Comparison of ENCODE assay signal across 8 mouse cellular contexts in genomic region chr14:118551725-118552285, GRCm38 (mm10).
DNase-seq lines count a peak whose midpoint lies in the region; ATAC-seq and TF ChIP-seq lines count a peak whose summit lies in the region.

No protein-coding gene starts in this region.

- no peak for TF ChIP-seq POLR2A in liver, adult 2 months (IDR thresholded peaks at IDR 0.05; ENCODE audit: extremely low read depth, insufficient read depth, low read length)

- peak overlapping the region; percentile 13; the same call in 1 of the 2 replicates for H3K9ac ChIP-seq in forebrain, embryonic 11.5 days (ENCODE audit: low read length)
- 0 out of 2 replicates have a peak overlapping the region, but pooled peaks have one; percentile 42 for H3K9ac ChIP-seq in hindbrain, embryonic 12.5 days
- H3K9ac ChIP-seq in liver, adult 2 months (ENCODE audit: low read depth, low read length): no peak overlapping the region
- H3K9ac ChIP-seq in neural tube, embryonic 11.5 days (ENCODE audit: low read length): peak overlapping the region; percentile 43; the same call in 1 of the 2 replicates

- no peaks in the 10 kb centered on the region for H3K9me3 ChIP-seq in forebrain, embryonic 11.5 days (ENCODE audit: control insufficient read depth, low read length)
- no peaks in the 10 kb centered on the region for H3K9me3 ChIP-seq in hindbrain, embryonic 12.5 days (replicated peaks)
- no peaks in the 10 kb centered on the region for H3K9me3 ChIP-seq in neural tube, embryonic 11.5 days (ENCODE audit: control insufficient read depth, low read length)

- H3K36me3 ChIP-seq in forebrain, embryonic 11.5 days (ENCODE audit: control insufficient read depth, insufficient read depth, low read length): no peaks in the 10 kb centered on the region
- no peaks in the 10 kb centered on the region for H3K36me3 ChIP-seq in hindbrain, embryonic 12.5 days
- H3K36me3 ChIP-seq in liver, adult 2 months (ENCODE audit: control insufficient read depth, insufficient read depth, low read length): no peaks in the 10 kb centered on the region
- no peaks in the 10 kb centered on the region for H3K36me3 ChIP-seq in neural tube, embryonic 11.5 days (ENCODE audit: control insufficient read depth, insufficient read depth, low read length)

- DNase-seq in adrenal gland, adult 2 months: peak; percentile 28
- no peak for DNase-seq in adrenal gland, adult 18-20 months (ENCODE audit: low spot score in 2 of 2)
- DNase-seq in T-cell, adult 2 months (ENCODE audit: low spot score): peak; percentile 2
- peak; percentile 75 for DNase-seq in forebrain, embryonic 11.5 days (ENCODE audit: low spot score)
- DNase-seq in liver, adult 2 months (ENCODE audit: extremely low read depth, low read depth, low spot score): no peak
- peak; percentile 65 for DNase-seq in neural tube, embryonic 11.5 days (ENCODE audit: low spot score)
- DNase-seq in gastrocnemius, adult 8-10 months (ENCODE audit: low spot score in 2 of 2): no peak

- 11% methylated on average over 24 of the region's 24 CpGs for WGBS in forebrain, embryonic 11.5 days
- WGBS in hindbrain, embryonic 12.5 days: 12% methylated on average over 24 of the region's 24 CpGs
- WGBS in liver, adult 2 months: 20% methylated on average over 24 of the region's 24 CpGs
- 22% methylated on average over 24 of the region's 24 CpGs for WGBS in neural tube, embryonic 11.5 days

- no peaks in the 10 kb centered on the region for H3K79me2 ChIP-seq in liver, adult 2 months (ENCODE audit: control insufficient read depth, insufficient read depth, low read length)

- peak overlapping the region; percentile 43 for H3K4me2 ChIP-seq in forebrain, embryonic 11.5 days (ENCODE audit: low read depth, low read length, severe bottlenecking)
- peak overlapping the region; percentile 49 for H3K4me2 ChIP-seq in hindbrain, embryonic 12.5 days (replicated peaks)
- H3K4me2 ChIP-seq in neural tube, embryonic 11.5 days (ENCODE audit: low read depth): peak overlapping the region; percentile 33

- no peak overlapping the region for H3K27ac ChIP-seq in forebrain, embryonic 11.5 days (ENCODE audit: low read depth, low read length)
- no peak overlapping the region for H3K27ac ChIP-seq in hindbrain, embryonic 12.5 days
- peak overlapping the region; percentile 39 for H3K27ac ChIP-seq in liver, adult 2 months (replicated peaks; ENCODE audit: insufficient read depth, low read depth, low read length)
- no peak overlapping the region for H3K27ac ChIP-seq in neural tube, embryonic 11.5 days (ENCODE audit: low read depth, low read length)

- peaks cover 10% of the 10 kb centered on the region; the same call in 1 of the 2 replicates for H3K4me1 ChIP-seq in forebrain, embryonic 11.5 days (replicated peaks; ENCODE audit: control insufficient read depth, insufficient read depth, low read length)
- H3K4me1 ChIP-seq in hindbrain, embryonic 12.5 days: peaks cover 18% of the 10 kb centered on the region
- H3K4me1 ChIP-seq in liver, adult 2 months (ENCODE audit: control insufficient read depth, insufficient read depth, low read length): 0 out of 2 replicates have a peak, but pooled peaks cover 2% of the 10 kb centered on the region
- peaks cover 3% of the 10 kb centered on the region; the same call in 1 of the 2 replicates for H3K4me1 ChIP-seq in neural tube, embryonic 11.5 days (ENCODE audit: control insufficient read depth, insufficient read depth, low read length)

- ATAC-seq in forebrain, embryonic 11.5 days (replicated peaks; ENCODE audit: low FRiP score): peak; percentile 82
- peak; percentile 80 for ATAC-seq in hindbrain, embryonic 12.5 days (ENCODE audit: low FRiP score)
- ATAC-seq in neural tube, embryonic 11.5 days (ENCODE audit: insufficient read depth, low FRiP score, low TSS enrichment): peak; percentile 67; the same call in 1 of the 2 replicates

- no peaks in the 10 kb centered on the region for H3K27me3 ChIP-seq in forebrain, embryonic 11.5 days (ENCODE audit: control insufficient read depth, insufficient read depth, low read length)
- H3K27me3 ChIP-seq in hindbrain, embryonic 12.5 days: peaks cover 2% of the 10 kb centered on the region; the same call in 1 of the 2 replicates
- no peaks in the 10 kb centered on the region for H3K27me3 ChIP-seq in liver, adult 2 months (ENCODE audit: control insufficient read depth, insufficient read depth, low read length)
- H3K27me3 ChIP-seq in neural tube, embryonic 11.5 days (ENCODE audit: control insufficient read depth, insufficient read depth, low read length): no peaks in the 10 kb centered on the region

- no peak overlapping the region for H3K4me3 ChIP-seq in forebrain, embryonic 11.5 days (ENCODE audit: low read depth, low read length)
- peak overlapping the region; percentile 14; the same call in 1 of the 2 replicates for H3K4me3 ChIP-seq in hindbrain, embryonic 12.5 days
- H3K4me3 ChIP-seq in liver, adult 2 months (ENCODE audit: insufficient read depth, low read depth, low read length): no peak overlapping the region
- 0 out of 2 replicates have a peak overlapping the region, but pooled peaks have one; percentile 6 for H3K4me3 ChIP-seq in neural tube, embryonic 11.5 days (ENCODE audit: low read depth, low read length)

- no peak for TF ChIP-seq CTCF in liver, adult 2 months (IDR thresholded peaks at IDR 0.05; ENCODE audit: low read depth, low read length)

Comparison
In these comparisons a context has a peak if more than half of its experiments do, and no peak if none do; other contexts are left out.
1. DNase-seq: peak in adrenal gland, adult 2 months (single experiment), T-cell, adult 2 months (single experiment), forebrain, embryonic 11.5 days (single experiment) and neural tube, embryonic 11.5 days (single experiment); none in adrenal gland, adult 18-20 months (0 of 2), liver, adult 2 months (single experiment) and gastrocnemius, adult 8-10 months (0 of 2).
2. H3K4me3 ChIP-seq: peak in hindbrain, embryonic 12.5 days (single experiment) and neural tube, embryonic 11.5 days (single experiment); none in forebrain, embryonic 11.5 days (single experiment) and liver, adult 2 months (single experiment).
3. Peak in every context shown above with its lines, with median percentiles within 50 percentile points of each other: ATAC-seq and H3K4me2 ChIP-seq.